ENCODE assay signal across 29 mouse cellular contexts in genomic region chr5:113685471-113685870, GRCm38 (mm10). TPM values are rescaled to one million over a fixed set of nuclear protein-coding genes. Genes with fewer than 3 reads are reported as not detected.
A peak's percentile ranks its signal among the peaks of the same experiment; 100 is the strongest.
DNase-seq lines count a peak whose midpoint lies in the region; ATAC-seq and TF ChIP-seq lines count a peak whose summit lies in the region.
"Had no signal": no experiment of that assay in that cellular context is flagged by ENCODE, and none has a peak within 500 bp of the region (broad histone marks: within the 10 kb centered on the region; RNA-seq: fewer than 3 reads in every experiment).

No protein-coding gene starts in this region.

- H3K4me1 ChIP-seq in intestine, postnatal 0 days (replicated peaks; ENCODE audit: control insufficient read depth, insufficient read depth, low read length): no peaks in the 10 kb centered on the region
- H3K4me1 ChIP-seq in intestine, embryonic 16.5 days (ENCODE audit: control insufficient read depth, insufficient read depth, low read length): no peaks in the 10 kb centered on the region
- H3K4me1 ChIP-seq in stomach, postnatal 0 days (replicated peaks; ENCODE audit: control insufficient read depth, insufficient read depth): no peaks in the 10 kb centered on the region
- H3K4me1 ChIP-seq in limb, embryonic 10.5 days: peaks cover 55% of the 10 kb centered on the region
- H3K4me1 ChIP-seq: heart, embryonic 12.5 days had no signal

- H3K4me3 ChIP-seq in intestine, postnatal 0 days (ENCODE audit: low read depth, low read length): no peak overlapping the region
- H3K4me3 ChIP-seq in intestine, embryonic 16.5 days (ENCODE audit: low read length): no peak overlapping the region
- no peak overlapping the region for H3K4me3 ChIP-seq in stomach, postnatal 0 days (ENCODE audit: low read depth, low read length)
- no peak overlapping the region for H3K4me3 ChIP-seq in limb, embryonic 10.5 days
- H3K4me3 ChIP-seq: embryonic facial prominence, embryonic 12.5 days; forebrain, embryonic 10.5 days; gastrocnemius, adult 2 months; heart, embryonic 12.5 days; hindbrain, embryonic 12.5 days had no signal

- H3K9me3 ChIP-seq in intestine, postnatal 0 days (ENCODE audit: control insufficient read depth): no peaks in the 10 kb centered on the region
- H3K9me3 ChIP-seq in intestine, embryonic 16.5 days (ENCODE audit: control insufficient read depth, low read length): no peaks in the 10 kb centered on the region
- H3K9me3 ChIP-seq in stomach, postnatal 0 days (ENCODE audit: control insufficient read depth, low read length): no peaks in the 10 kb centered on the region
- no peaks in the 10 kb centered on the region; the same call in 1 of the 2 replicates for H3K9me3 ChIP-seq in limb, embryonic 10.5 days (replicated peaks)
- H3K9me3 ChIP-seq: embryonic facial prominence, embryonic 12.5 days; hindbrain, embryonic 12.5 days had no signal

- ATAC-seq in intestine, postnatal 0 days: no peak
- no peak for ATAC-seq in intestine, embryonic 16.5 days
- ATAC-seq in stomach, postnatal 0 days (ENCODE audit: low FRiP score, low TSS enrichment): no peak
- ATAC-seq: forebrain, embryonic 14.5 days; hindbrain, embryonic 16.5 days; inflammation-experienced regulatory T-cells, adult 6 months had no signal

- DNase-seq in 3T3-L1 (ENCODE audit: low read depth, low spot score) (peak; percentile 78), NIH3T3 (ENCODE audit: low read depth) (peak; percentile 37)
- DNase-seq in stomach, postnatal 0 days (ENCODE audit: low spot score): no peak
- DNase-seq in limb, embryonic 10.5 days (ENCODE audit: low spot score): no peak
- no peak for DNase-seq in adrenal gland, adult 2 months
- DNase-seq: adrenal gland, postnatal 10 days; cerebellum, adult 11 months; cerebellum, adult 9-10 months; cerebellum, postnatal 25 days; gastrocnemius, adult 2 months; gastrocnemius, postnatal 25 days; heart, postnatal 36 days; kidney, adult 18-20 months had no signal

- H3K9ac ChIP-seq in intestine, postnatal 0 days (ENCODE audit: low read depth, low read length): no peak overlapping the region
- H3K9ac ChIP-seq in intestine, embryonic 16.5 days (ENCODE audit: low read depth, low read length): no peak overlapping the region
- H3K9ac ChIP-seq in stomach, postnatal 0 days (ENCODE audit: low read length): no peak overlapping the region
- H3K9ac ChIP-seq: embryonic facial prominence, embryonic 12.5 days; heart, embryonic 12.5 days; hindbrain, embryonic 12.5 days had no signal

- H3K4me2 ChIP-seq in intestine, postnatal 0 days (replicated peaks; ENCODE audit: low read depth): no peak overlapping the region
- H3K4me2 ChIP-seq in intestine, embryonic 16.5 days (ENCODE audit: low read depth, low read length): no peak overlapping the region
- no peak overlapping the region for H3K4me2 ChIP-seq in stomach, postnatal 0 days (replicated peaks; ENCODE audit: low read depth)
- H3K4me2 ChIP-seq: embryonic facial prominence, embryonic 12.5 days; heart, embryonic 12.5 days; hindbrain, embryonic 12.5 days had no signal

- TF ChIP-seq CTCF in intestine, postnatal 0 days (IDR thresholded peaks at IDR 0.05; ENCODE audit: low read depth): peak; percentile 10; the same call in 1 of the 2 replicates
- peak; percentile 9; the same call in 1 of the 2 replicates for TF ChIP-seq CTCF in stomach, postnatal 0 days (IDR thresholded peaks at IDR 0.05; ENCODE audit: low read depth)

- H3K27ac ChIP-seq in intestine, postnatal 0 days (ENCODE audit: low read depth, low read length): no peak overlapping the region
- no peak overlapping the region for H3K27ac ChIP-seq in intestine, embryonic 16.5 days (ENCODE audit: low read length)
- no peak overlapping the region for H3K27ac ChIP-seq in stomach, postnatal 0 days (replicated peaks)
- H3K27ac ChIP-seq in limb, embryonic 10.5 days: no peak overlapping the region
- H3K27ac ChIP-seq: embryonic facial prominence, embryonic 12.5 days; forebrain, embryonic 10.5 days; gastrocnemius, adult 2 months; hindbrain, embryonic 12.5 days had no signal

- 77% methylated on average over 5 of the region's 5 CpGs for WGBS in intestine, postnatal 0 days
- 62% methylated on average over 5 of the region's 5 CpGs for WGBS in intestine, embryonic 16.5 days
- 65% methylated on average over 5 of the region's 5 CpGs for WGBS in stomach, postnatal 0 days
- 39% methylated on average over 5 of the region's 5 CpGs for WGBS in limb, embryonic 10.5 days

- no peaks in the 10 kb centered on the region for H3K27me3 ChIP-seq in intestine, postnatal 0 days (replicated peaks; ENCODE audit: control insufficient read depth, insufficient read depth, low read length)
- H3K27me3 ChIP-seq in intestine, embryonic 16.5 days (replicated peaks; ENCODE audit: control insufficient read depth, insufficient read depth, low read length): no peaks in the 10 kb centered on the region
- no peaks in the 10 kb centered on the region for H3K27me3 ChIP-seq in stomach, postnatal 0 days (ENCODE audit: control insufficient read depth, insufficient read depth, low read length)
- H3K27me3 ChIP-seq in limb, embryonic 10.5 days (ENCODE audit: low read depth, poor library complexity, severe bottlenecking): no peaks in the 10 kb centered on the region
- H3K27me3 ChIP-seq: heart, embryonic 12.5 days; hindbrain, embryonic 12.5 days had no signal

- H3K36me3 ChIP-seq in intestine, postnatal 0 days (ENCODE audit: control insufficient read depth, insufficient read depth): no peaks in the 10 kb centered on the region
- no peaks in the 10 kb centered on the region for H3K36me3 ChIP-seq in intestine, embryonic 16.5 days (ENCODE audit: control insufficient read depth, insufficient read depth, low read length)
- H3K36me3 ChIP-seq in stomach, postnatal 0 days (ENCODE audit: control insufficient read depth, insufficient read depth, low read length): no peaks in the 10 kb centered on the region
- H3K36me3 ChIP-seq in limb, embryonic 10.5 days: no peaks in the 10 kb centered on the region
- H3K36me3 ChIP-seq: embryonic facial prominence, embryonic 12.5 days; forebrain, embryonic 10.5 days; heart, embryonic 12.5 days; hindbrain, embryonic 12.5 days had no signal

- no peak for TF ChIP-seq EP300 in stomach, postnatal 0 days (optimal IDR thresholded peaks at IDR 0.05)

RNA-seq across cellular contexts. Expression of gene Cmklr1, which starts 35.2 kb away (rescaled TPM):
- polyA plus RNA-seq in intestine, postnatal 0 days (2015; fragmentation: Nextera tagmentation; extraction: Ambion mirVana): 2.1 and 2.9 TPM in 2 replicates
- 1.3 and 2.3 TPM in 2 replicates for polyA plus RNA-seq in intestine, embryonic 16.5 days (2015; fragmentation: Nextera tagmentation; extraction: Ambion mirVana)
- polyA plus RNA-seq in stomach, postnatal 0 days (2015; fragmentation: Nextera tagmentation; extraction: Ambion mirVana): 2.0 and 2.6 TPM in 2 replicates
- polyA plus RNA-seq in limb, embryonic 10.5 days (2016; fragmentation: Nextera tagmentation; extraction: Ambion mirVana): 2.3 and 3.4 TPM in 2 replicates
- 10 to 100 TPM; 25.3 to 25.7 TPM for total RNA-seq in adrenal gland, adult 2 months (2021)
- 61.3 and 75.6 TPM in 2 replicates for polyA plus RNA-seq in adrenal gland, adult 2 months (2012; rRNA removed)
- total RNA-seq: MEL had no signal

RNA-seq across cellular contexts. Expression of gene 1700069L16Rik, which starts 39.1 kb away (rescaled TPM):
- polyA plus RNA-seq in intestine, postnatal 0 days (2015; fragmentation: Nextera tagmentation; extraction: Ambion mirVana): not detected in 2 replicates
- polyA plus RNA-seq in intestine, embryonic 16.5 days (2015; fragmentation: Nextera tagmentation; extraction: Ambion mirVana): not detected in 2 replicates
- not detected in 2 replicates for polyA plus RNA-seq in stomach, postnatal 0 days (2015; fragmentation: Nextera tagmentation; extraction: Ambion mirVana)
- not detected in 2 replicates for polyA plus RNA-seq in limb, embryonic 10.5 days (2016; fragmentation: Nextera tagmentation; extraction: Ambion mirVana)
- not detected for total RNA-seq in adrenal gland, adult 2 months (2021)
- polyA plus RNA-seq in adrenal gland, adult 2 months (2012; rRNA removed): not detected in 2 replicates
- total RNA-seq: adrenal gland, postnatal 10 days; adrenal gland, postnatal 4 days; gastrocnemius, adult 2 months; gastrocnemius, postnatal 25 days; granulocyte monocyte progenitor cell, adult 5-6 weeks; heart, adult 8-10 months; heart, postnatal 36 days; MEL had no signal
- polyA plus RNA-seq: brain, embryonic 14.5 days; C2C12; embryonic facial prominence, embryonic 12.5 days; forebrain, embryonic 10.5 days; forebrain, embryonic 14.5 days; heart, embryonic 12.5 days; heart, embryonic 16.5 days; hindbrain, embryonic 12.5 days; hindbrain, embryonic 16.5 days; inflammation-experienced regulatory T-cells, adult 6 months had no signal

RNA-seq across cellular contexts. Expression of gene Ficd, which starts 50.1 kb away (rescaled TPM):
- 4.6 and 5.0 TPM in 2 replicates for polyA plus RNA-seq in intestine, postnatal 0 days (2015; fragmentation: Nextera tagmentation; extraction: Ambion mirVana)
- 5.6 and 7.1 TPM in 2 replicates for polyA plus RNA-seq in intestine, embryonic 16.5 days (2015; fragmentation: Nextera tagmentation; extraction: Ambion mirVana)
- 5.5 and 6.0 TPM in 2 replicates for polyA plus RNA-seq in stomach, postnatal 0 days (2015; fragmentation: Nextera tagmentation; extraction: Ambion mirVana)
- polyA plus RNA-seq in limb, embryonic 10.5 days (2016; fragmentation: Nextera tagmentation; extraction: Ambion mirVana): 3.3 and 3.4 TPM in 2 replicates
- 10 to 100 TPM; 10.5 to 19.5 TPM for total RNA-seq in adrenal gland, adult 2 months (2021)
- polyA plus RNA-seq in adrenal gland, adult 2 months (2012; rRNA removed): 11.8 and 12.3 TPM in 2 replicates

Comparison
In these comparisons a context has a peak if more than half of its experiments do, and no peak if none do; other contexts are left out.
1. DNase-seq: peak in 3T3-L1 (single experiment) and NIH3T3 (single experiment); none in stomach, postnatal 0 days (single experiment), limb, embryonic 10.5 days (single experiment) and adrenal gland, adult 2 months (single experiment).
2. RNA of gene Cmklr1, which starts 35.2 kb away (polyA plus RNA-seq): 61.3 to 75.6 TPM in adrenal gland, adult 2 months; 2.3 to 3.4 TPM in limb, embryonic 10.5 days, 2.0 to 2.6 TPM in stomach, postnatal 0 days, 2.1 to 2.9 TPM in intestine, postnatal 0 days and 1.3 to 2.3 TPM in intestine, embryonic 16.5 days; every median in the first group is over 10 times any median in the second.